Mouse (Mus musculus) intestine, embryonic 15.5 days (tissue): ENCODE results near the gene Notch2. TPM values are rescaled to one million over a fixed set of nuclear protein-coding genes. Genes with fewer than 3 reads are reported as not detected.
"Not testable (repeated sequence)": the region's sequence is repeated elsewhere in the genome, so short reads cannot be mapped to it uniquely, and the experiment has no call there.

ENCODE experiments used
- ATAC-seq: fragments of 200-750 bp; cut with Nextera tagmentation; 2 replicates; pipeline ENCODE4 v1.8.0; 2017; ENCODE audit warnings: moderate TSS enrichment, moderate library complexity
- H3K27ac ChIP-seq: fragments of 300-500 bp; sonication (generic); 2 replicates; pipeline ENCODE4 v1.5.1; 2015; ENCODE audit warnings: mild to moderate bottlenecking, inconsistent platforms
- H3K27me3 ChIP-seq: fragments of 300-500 bp; sonication (generic); replicated peaks from 2 replicates; pipeline ENCODE4 v1.6.1; 2015; ENCODE audit warnings: inconsistent platforms
- H3K36me3 ChIP-seq: fragments of 300-500 bp; sonication (generic); 2 replicates; pipeline ENCODE4 v1.6.1; 2015; ENCODE audit warnings: inconsistent platforms
- H3K4me1 ChIP-seq: fragments of 300-500 bp; sonication (generic); replicated peaks from 2 replicates; pipeline ENCODE4 v1.6.1; 2015; ENCODE audit warnings: inconsistent platforms
- H3K4me2 ChIP-seq: fragments of 300-500 bp; sonication (generic); replicated peaks from 2 replicates; pipeline ENCODE4 v1.6.1; 2015; ENCODE audit warnings: mild to moderate bottlenecking, inconsistent platforms
- H3K4me3 ChIP-seq: fragments of 300-500 bp; sonication (generic); replicated peaks from 2 replicates; pipeline ENCODE4 v1.5.1; 2015; ENCODE audit warnings: inconsistent platforms
- H3K9ac ChIP-seq: fragments of 300-500 bp; sonication (generic); 2 replicates; pipeline ENCODE4 v1.6.1; 2015; ENCODE audit warnings: inconsistent platforms
- H3K9me3 ChIP-seq: fragments of 300-500 bp; sonication (generic); 2 replicates; pipeline ENCODE4 v1.6.1; 2016; ENCODE audit warnings: inconsistent platforms
- WGBS: fragments of 180-500 bp; shearing (Covaris S2); methylation state at CpG from one replicate; pipeline ENCODE4 v1.1.7; 2015; 5-methylcytosine and 5-hydroxymethylcytosine counted together
- polyA plus RNA-seq: library from polyadenylated mRNA; unstranded; fragments of >200 nt; fragmentation: Nextera tagmentation; extraction: Ambion mirVana; gene quantifications from 2 replicates; pipeline ENCODE4 v1.2.1, GENCODE M21; 2015

Notch2 gene
- polyA plus RNA-seq, 1 experiment from 2014 or later, result 17.9 TPM

GRCm38 (mm10) chr3:98105496-98105895, 92.2 kb downstream of the Notch2 start:
- Histone ChIP-seq H3K27ac (no peak overlapping the region), H3K9me3 (no peaks in the 10 kb centered on the region), H3K9ac (no peak overlapping the region), H3K4me3 (no peak overlapping the region), H3K4me1 (peaks cover 19% of the 10 kb centered on the region), H3K27me3 (no peaks in the 10 kb centered on the region), H3K36me3 (peaks cover 38% of the 10 kb centered on the region), H3K4me2 (no peak overlapping the region)
- WGBS, result 84% methylated on average over 6 of the region's 6 CpGs
- ATAC-seq, result no peak

DNA sequence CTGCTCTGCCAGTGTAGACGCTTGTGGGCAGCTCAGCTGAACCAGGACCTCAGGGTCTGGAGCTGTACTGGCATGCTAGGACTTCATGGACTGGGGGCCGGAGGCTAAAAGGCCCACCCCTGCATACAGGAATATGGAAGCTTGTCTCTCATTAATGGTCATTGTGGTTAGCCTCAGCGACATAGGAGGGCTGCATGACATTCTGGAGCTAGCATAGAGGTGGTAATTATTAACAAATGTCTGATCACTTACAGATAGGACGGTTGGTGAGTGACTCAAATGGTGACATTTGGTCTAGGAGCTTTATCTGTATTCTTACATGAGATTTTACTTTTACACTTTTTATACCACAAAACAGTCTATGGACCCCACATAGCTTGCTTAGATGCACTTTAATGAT, 92.8 kb downstream of the Notch2 start:
- peaks cover 19% of the 10 kb centered on the region for H3K4me1 ChIP-seq
- peaks cover 39% of the 10 kb centered on the region for H3K36me3 ChIP-seq
- H3K4me3 ChIP-seq, result no peak overlapping the region
- no peaks in the 10 kb centered on the region for H3K27me3 ChIP-seq
- ATAC-seq, result no peak; the same call in 1 of the 2 replicates
- no peaks in the 10 kb centered on the region for H3K9me3 ChIP-seq
- H3K9ac ChIP-seq, result no peak overlapping the region
- 66% methylated on average over 4 of the region's 4 CpGs for whole genome bisulfite sequencing
- H3K27ac ChIP-seq, result no peak overlapping the region
- no peak overlapping the region for H3K4me2 ChIP-seq

GRCm38 (mm10) chr3:98106590-98107313, 93.4 kb downstream of the Notch2 start:
- ATAC-seq, result peak; percentile 44
- Histone ChIP-seq H3K4me1 (peaks cover 19% of the 10 kb centered on the region), H3K9ac (no peak overlapping the region), H3K4me3 (no peak overlapping the region), H3K9me3 (no peaks in the 10 kb centered on the region), H3K36me3 (peaks cover 35% of the 10 kb centered on the region), H3K27ac (no peak overlapping the region), H3K4me2 (no peak overlapping the region), H3K27me3 (no peaks in the 10 kb centered on the region)
- WGBS, result 80% methylated on average over 12 of the region's 12 CpGs

- Histone ChIP-seq H3K4me1 (peaks cover 19% of the 10 kb centered on the region), H3K4me2 (no peak overlapping the region), H3K4me3 (no peak overlapping the region), H3K9ac (no peak overlapping the region), H3K27ac (no peak overlapping the region), H3K27me3 (no peaks in the 10 kb centered on the region), H3K9me3 (no peaks in the 10 kb centered on the region), H3K36me3 (peaks cover 23% of the 10 kb centered on the region; the same call in 1 of the 2 replicates)
- ATAC-seq, result no peak
- WGBS, result 41% methylated on average over 4 of the region's 4 CpGs
Measured at GRCm38 (mm10) chr3:98108416-98108815, 95.1 kb downstream of the Notch2 start.

- H3K27me3 ChIP-seq, result no peaks in the 10 kb centered on the region
- H3K4me2 ChIP-seq, result no peak overlapping the region
- H3K4me1 ChIP-seq, result peaks cover 19% of the 10 kb centered on the region
- no peak overlapping the region for H3K27ac ChIP-seq
- H3K9me3 ChIP-seq, result no peaks in the 10 kb centered on the region
- H3K9ac ChIP-seq, result no peak overlapping the region
- H3K36me3 ChIP-seq, result peaks cover 23% of the 10 kb centered on the region; the same call in 1 of the 2 replicates
- ATAC-seq, result no peak
- WGBS, result 63% methylated on average over 3 of the region's 3 CpGs
- no peak overlapping the region for H3K4me3 ChIP-seq
Measured at GRCm38 (mm10) chr3:98108866-98109265, 95.5 kb downstream of the Notch2 start.

GRCm38 (mm10) chr3:98110610-98111009, 97.3 kb downstream of the Notch2 start:
- no peaks in the 10 kb centered on the region for H3K27me3 ChIP-seq
- peaks cover 19% of the 10 kb centered on the region; the same call in 1 of the 2 replicates for H3K36me3 ChIP-seq
- no peak overlapping the region for H3K4me2 ChIP-seq
- H3K4me3 ChIP-seq, result no peak overlapping the region
- no peak overlapping the region for H3K27ac ChIP-seq
- peaks cover 10% of the 10 kb centered on the region for H3K4me1 ChIP-seq
- H3K9ac ChIP-seq, result no peak overlapping the region
- WGBS, result 89% methylated on average over 4 of the region's 4 CpGs
- H3K9me3 ChIP-seq, result no peaks in the 10 kb centered on the region
- no peak for ATAC-seq

GRCm38 (mm10) chr3:98118252-98118651, 104.9 kb downstream of the Notch2 start:
- no peaks in the 10 kb centered on the region for H3K27me3 ChIP-seq
- ATAC-seq, result no peak
- no peak overlapping the region for H3K4me2 ChIP-seq
- H3K36me3 ChIP-seq, result peaks cover 35% of the 10 kb centered on the region
- 0 out of 2 replicates have a peak, but pooled peaks cover 9% of the 10 kb centered on the region for H3K4me1 ChIP-seq
- H3K9ac ChIP-seq, result no peak overlapping the region
- WGBS, result 94% methylated on average over 3 of the region's 3 CpGs
- H3K4me3 ChIP-seq, result no peak overlapping the region
- no peaks in the 10 kb centered on the region for H3K9me3 ChIP-seq
- H3K27ac ChIP-seq, result no peak overlapping the region

- Histone ChIP-seq H3K4me2 (no peak overlapping the region), H3K9ac (no peak overlapping the region), H3K36me3 (peaks cover 41% of the 10 kb centered on the region), H3K4me1 (0 out of 2 replicates have a peak, but pooled peaks cover 9% of the 10 kb centered on the region), H3K9me3 (no peaks in the 10 kb centered on the region), H3K4me3 (no peak overlapping the region), H3K27ac (0 out of 2 replicates have a peak overlapping the region, but pooled peaks have one; percentile 27), H3K27me3 (no peaks in the 10 kb centered on the region)
- WGBS, result 69% methylated on average over 6 of the region's 6 CpGs
- peak; percentile 91 for ATAC-seq
Measured at GRCm38 (mm10) chr3:98119338-98119737, 106.0 kb downstream of the Notch2 start.

GRCm38 (mm10) chr3:98120884-98121283, 107.6 kb downstream of the Notch2 start:
- peaks cover 41% of the 10 kb centered on the region; the same call in 1 of the 2 replicates for H3K36me3 ChIP-seq
- H3K27ac ChIP-seq, result no peak overlapping the region
- 61% methylated on average over 6 of the region's 6 CpGs for WGBS
- 0 out of 2 replicates have a peak, but pooled peaks cover 9% of the 10 kb centered on the region for H3K4me1 ChIP-seq
- H3K9me3 ChIP-seq, result no peaks in the 10 kb centered on the region
- H3K4me2 ChIP-seq, result no peak overlapping the region
- no peaks in the 10 kb centered on the region for H3K27me3 ChIP-seq
- ATAC-seq, result no peak
- no peak overlapping the region for H3K9ac ChIP-seq
- H3K4me3 ChIP-seq, result no peak overlapping the region

GRCm38 (mm10) chr3:98127775-98128174, 114.4 kb downstream of the Notch2 start:
- H3K4me3 ChIP-seq, result no peak overlapping the region
- H3K4me1 ChIP-seq, result no peaks in the 10 kb centered on the region
- no peak overlapping the region for H3K9ac ChIP-seq
- peaks cover 26% of the 10 kb centered on the region for H3K36me3 ChIP-seq
- no peak for ATAC-seq
- no peak overlapping the region for H3K27ac ChIP-seq
- WGBS, result 89% methylated on average over 2 of the region's 2 CpGs
- no peaks in the 10 kb centered on the region for H3K9me3 ChIP-seq
- H3K27me3 ChIP-seq, result no peaks in the 10 kb centered on the region
- no peak overlapping the region for H3K4me2 ChIP-seq

DNA sequence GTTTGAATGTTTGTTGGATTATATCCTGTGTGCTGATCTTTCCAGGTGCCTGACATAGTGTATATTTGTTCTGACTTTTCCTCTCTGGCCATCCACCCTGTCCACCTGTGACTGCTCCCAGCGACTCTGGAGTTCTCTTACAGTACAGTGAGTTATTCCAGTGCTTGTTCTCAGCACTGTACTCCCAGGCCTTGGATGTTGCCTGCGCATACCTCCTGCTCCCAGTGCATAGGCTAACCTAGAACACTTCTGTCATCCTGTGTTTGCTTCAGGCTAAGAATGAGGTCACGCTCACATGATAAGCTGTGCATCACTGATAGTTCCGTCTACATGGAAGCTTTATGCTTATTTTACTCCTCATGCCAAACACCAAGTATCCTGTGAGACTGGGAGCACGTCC, 115.4 kb downstream of the Notch2 start:
- H3K9ac ChIP-seq, result no peak overlapping the region
- no peak for ATAC-seq

GRCm38 (mm10) chr3:98132140-98132539, 118.8 kb downstream of the Notch2 start:
- not testable (repeated sequence) for H3K4me3 ChIP-seq, H3K9me3 ChIP-seq, H3K27ac ChIP-seq, H3K9ac ChIP-seq, H3K4me1 ChIP-seq, ATAC-seq, H3K27me3 ChIP-seq, H3K4me2 ChIP-seq
- 89% methylated on average over 4 of the region's 4 CpGs for WGBS
- H3K36me3 ChIP-seq, result peaks cover 35% of the 10 kb centered on the region

More for the DNA sequence above, 115.4 kb downstream of the Notch2 start:
- H3K4me2 ChIP-seq, result no peak overlapping the region
- WGBS, result 76% methylated on average over 5 of the region's 5 CpGs
- H3K4me3 ChIP-seq, result no peak overlapping the region
- H3K4me1 ChIP-seq, result no peaks in the 10 kb centered on the region
- peaks cover 21% of the 10 kb centered on the region for H3K36me3 ChIP-seq
- no peaks in the 10 kb centered on the region for H3K27me3 ChIP-seq
- no peaks in the 10 kb centered on the region for H3K9me3 ChIP-seq
- H3K27ac ChIP-seq, result no peak overlapping the region

DNA sequence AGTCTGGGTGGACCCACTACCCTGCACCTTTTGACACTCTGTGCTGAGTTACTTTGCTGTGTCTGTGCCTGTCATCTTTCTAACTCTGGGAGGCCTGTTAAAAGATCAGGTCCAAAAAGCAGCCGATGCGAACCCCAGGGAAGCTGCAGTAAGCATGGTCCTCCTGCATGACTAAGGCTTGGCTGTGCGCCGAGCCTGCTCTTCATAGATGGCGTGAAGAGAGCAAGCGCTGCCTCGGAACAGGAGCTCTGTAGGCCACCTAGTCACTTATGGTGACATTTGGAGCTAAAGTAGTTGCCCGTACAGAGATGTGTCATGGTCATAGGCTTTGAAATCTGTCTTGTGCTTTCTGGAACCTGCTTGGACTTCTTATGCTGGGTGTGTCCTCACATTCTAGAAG, 119.3 kb downstream of the Notch2 start:
- 95% methylated on average over 8 of the region's 8 CpGs for WGBS
- Histone ChIP-seq H3K4me1 (no peaks in the 10 kb centered on the region), H3K9ac (no peak overlapping the region), H3K4me3 (no peak overlapping the region), H3K27ac (no peak overlapping the region), H3K4me2 (no peak overlapping the region), H3K27me3 (no peaks in the 10 kb centered on the region), H3K9me3 (no peaks in the 10 kb centered on the region), H3K36me3 (peaks cover 40% of the 10 kb centered on the region)
- ATAC-seq, result no peak
